Mouse (Mus musculus): Measurements from ENCODE around the gene Socs3. TPM values are rescaled to one million over a fixed set of nuclear protein-coding genes. Genes with fewer than 3 reads are reported as not detected.
A peak's percentile ranks its signal among the peaks of the same experiment; 100 is the strongest.

Socs3 gene
- total and polyA plus RNA-seq, 3 experiments, result 0.96 to 1.9 TPM; not detected in 1

DNA sequence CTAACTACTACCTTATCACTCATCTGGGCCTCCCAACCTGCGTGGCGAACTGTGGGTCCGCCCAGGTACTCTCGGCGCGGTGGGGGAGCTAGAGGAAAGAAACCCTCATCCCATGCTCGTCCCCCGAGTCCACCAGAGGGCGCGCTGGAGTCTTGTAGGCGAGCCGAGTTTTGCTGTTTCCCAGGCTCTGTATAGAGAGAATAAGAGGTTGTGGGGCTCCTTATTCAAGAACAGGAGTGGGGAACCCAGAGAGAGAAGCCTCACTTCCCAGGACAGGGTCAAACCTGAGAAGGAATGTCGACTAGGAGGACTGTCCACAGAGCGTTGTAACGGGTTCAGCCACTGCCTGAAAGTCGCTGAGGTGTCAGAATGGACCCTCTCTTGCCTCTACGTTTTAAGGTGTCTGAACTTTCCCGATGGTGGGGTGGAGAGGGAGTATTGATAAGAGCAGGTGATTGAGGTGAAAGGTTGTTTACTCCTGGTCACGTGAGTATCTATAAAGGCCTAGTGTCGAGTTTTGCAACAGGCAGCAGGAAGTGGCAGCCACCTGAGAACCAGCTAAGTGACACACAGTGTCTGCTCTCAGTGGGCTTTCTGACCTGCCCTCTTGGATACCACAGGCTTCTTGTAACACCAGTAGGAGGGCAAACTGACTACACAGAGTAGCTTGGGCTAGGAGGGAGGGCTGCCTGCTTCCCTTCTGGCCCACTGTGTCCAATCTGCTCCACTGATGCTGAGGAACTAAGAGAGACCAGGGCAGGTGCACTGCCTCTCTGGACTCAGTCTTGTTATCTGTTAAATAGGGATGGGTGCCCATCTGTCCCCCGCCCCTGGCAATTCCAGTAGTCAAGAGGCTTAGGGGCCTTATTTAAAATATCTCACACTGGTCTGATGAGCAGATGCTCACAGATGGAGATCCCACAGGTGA lies at the start of gene Socs3 (continued):
- no peak for TF ChIP-seq MEF2A (IDR thresholded peaks at IDR 0.05; ENCODE audit: extremely low read depth, insufficient replicate concordance, low read depth, low read length, poor library complexity, severe bottlenecking)
- TF ChIP-seq EP300 (IDR thresholded peaks at IDR 0.05; ENCODE audit: low read depth in 1 of 2, low read length in 2 of 2), result no peak; a peak in 1 of 4 replicates
- TF ChIP-seq BHLHE40 (IDR thresholded peaks at IDR 0.05; ENCODE audit: borderline replicate concordance, low read depth, low read length), result no peak
- TF ChIP-seq GABPA (IDR thresholded peaks at IDR 0.05; ENCODE audit: low read depth, low read length), result no peak

DNA sequence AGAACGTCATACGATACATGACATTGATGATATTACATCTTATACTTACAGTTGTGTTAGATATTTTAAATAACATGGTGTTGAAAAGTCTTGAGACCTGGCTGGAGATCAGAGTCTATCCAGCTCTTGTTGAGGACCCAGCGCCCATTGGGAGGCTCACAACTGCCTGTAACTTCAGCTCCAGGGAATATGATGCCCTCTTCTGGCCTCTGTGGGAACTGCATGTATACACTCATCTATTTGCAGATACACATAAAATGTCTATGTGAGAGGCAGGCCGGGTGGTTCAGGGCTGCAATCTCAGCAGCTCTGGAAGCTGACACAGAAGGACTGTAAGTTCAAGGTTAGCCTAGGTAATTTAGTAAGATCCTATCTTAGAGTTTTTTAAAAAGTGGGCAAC lies 48.5 kb upstream of the Socs3 start:
- Histone ChIP-seq H3K4me3 (ENCODE audit: control insufficient read depth in 1 of 2, insufficient read depth in 1 of 2, low read depth in 2 of 2, low read length in 2 of 2) (no peak overlapping the region), H3K27me3 (ENCODE audit: control insufficient read depth in 1 of 2, insufficient read depth in 2 of 2, low read length in 2 of 2) (no peaks in the 10 kb centered on the region), H3K4me1 (ENCODE audit: control insufficient read depth in 1 of 2, insufficient read depth in 2 of 2, low read length in 2 of 2) (no peaks in the 10 kb centered on the region), H3K9me3 (replicated peaks; ENCODE audit: insufficient read depth, low read length) (no peaks in the 10 kb centered on the region), H3K27ac (ENCODE audit: control insufficient read depth, low read depth, low read length) (no peak overlapping the region), H3K36me3 (ENCODE audit: control insufficient read depth in 1 of 2, insufficient read depth in 2 of 2, low read length in 2 of 2) (peaks cover 0 to 4% of the 10 kb centered on the region in 2 experiments; a peak in 2 of 4 replicates), H3K79me2 (ENCODE audit: control insufficient read depth, insufficient read depth, low read length, poor library complexity) (no peaks in the 10 kb centered on the region), H3K9ac (ENCODE audit: control insufficient read depth, low read depth, low read length, poor library complexity, severe bottlenecking) (no peak overlapping the region)
- TF ChIP-seq ZC3H11A (IDR thresholded peaks at IDR 0.05; ENCODE audit: low read depth, low read length) (no peak), MEF2A (IDR thresholded peaks at IDR 0.05; ENCODE audit: extremely low read depth, insufficient replicate concordance, low read depth, low read length, poor library complexity, severe bottlenecking) (no peak), UBTF (IDR thresholded peaks at IDR 0.05; ENCODE audit: borderline replicate concordance, insufficient read depth, low read depth, low read length) (no peak), ZMIZ1 (IDR thresholded peaks at IDR 0.05; ENCODE audit: low read depth, low read length) (no peak), GABPA (IDR thresholded peaks at IDR 0.05; ENCODE audit: low read depth, low read length) (no peak), USF1 (IDR thresholded peaks at IDR 0.05; ENCODE audit: low read depth, low read length) (no peak), RAD21 (IDR thresholded peaks at IDR 0.05; ENCODE audit: low read depth, low read length) (peak; percentile 30), ZNF384 (IDR thresholded peaks at IDR 0.05; ENCODE audit: low read depth, low read length) (no peak), MAZ (IDR thresholded peaks at IDR 0.05; ENCODE audit: low read depth, low read length) (no peak), MAFK (IDR thresholded peaks at IDR 0.05; ENCODE audit: borderline replicate concordance, low read depth, low read length) (no peak), NRF1 (IDR thresholded peaks at IDR 0.05; ENCODE audit: insufficient read depth, low read depth, low read length, poor library complexity, severe bottlenecking) (no peak), HCFC1 (IDR thresholded peaks at IDR 0.05; ENCODE audit: low read depth, low read length) (no peak), POLR2AphosphoS5 (IDR thresholded peaks at IDR 0.05; ENCODE audit: borderline replicate concordance, low read depth, low read length) (no peak), GATA1 (IDR thresholded peaks at IDR 0.05; ENCODE audit: low read depth, low read length) (no peak), ETS1 (IDR thresholded peaks at IDR 0.05; ENCODE audit: low read depth, low read length) (no peak), POLR2A (IDR thresholded peaks at IDR 0.05; ENCODE audit: control insufficient read depth in 1 of 2, insufficient read depth in 1 of 2, low read depth in 1 of 2, low read length in 2 of 2, poor library complexity in 1 of 2) (no peak), CTCF (IDR thresholded peaks at IDR 0.05 in 2 of 3, conservative IDR thresholded peaks at IDR 0.05 in 1 of 3; ENCODE audit: control insufficient read depth in 1 of 3, insufficient read depth in 1 of 3, low read depth in 2 of 3, low read length in 3 of 3, poor library complexity in 1 of 3, severe bottlenecking in 1 of 3) (peak; percentile 53 to 81 (median 63)), POLR2AphosphoS2 (IDR thresholded peaks at IDR 0.05; ENCODE audit: low read length) (no peak), ZKSCAN1 (IDR thresholded peaks at IDR 0.05; ENCODE audit: low read depth, low read length) (no peak), EP300 (IDR thresholded peaks at IDR 0.05; ENCODE audit: low read depth in 1 of 2, low read length in 2 of 2) (no peak), ELF1 (IDR thresholded peaks at IDR 0.05; ENCODE audit: low read depth, low read length) (no peak), SMC3 (IDR thresholded peaks at IDR 0.05; ENCODE audit: low read depth, low read length) (peak; percentile 53), JUND (IDR thresholded peaks at IDR 0.05; ENCODE audit: low read depth, low read length) (no peak)
- peak; percentile 67 for DNase-seq (ENCODE audit: low read depth, low spot score)
